Mouse (Mus musculus) olfactory bulb, adult 2 months (tissue): ENCODE results near the gene Grn.
A peak's percentile ranks its signal among the peaks of the same experiment; 100 is the strongest.

Experiments used
- CTCF ChIP-seq: fragments of 200-500 bp; IDR thresholded peaks from 2 replicates; pipeline ENCODE4 v1.5.1; 2012; ENCODE audit warnings: low read depth, mild to moderate bottlenecking, low read length, moderate library complexity; ENCODE audit not compliant: insufficient read depth
- POLR2A ChIP-seq: fragments of 200-500 bp; IDR thresholded peaks from 2 replicates; pipeline ENCODE4 v1.6.1; 2012; ENCODE audit warnings: mild to moderate bottlenecking, low read depth, low read length, moderate library complexity; ENCODE audit not compliant: insufficient read depth

DNA sequence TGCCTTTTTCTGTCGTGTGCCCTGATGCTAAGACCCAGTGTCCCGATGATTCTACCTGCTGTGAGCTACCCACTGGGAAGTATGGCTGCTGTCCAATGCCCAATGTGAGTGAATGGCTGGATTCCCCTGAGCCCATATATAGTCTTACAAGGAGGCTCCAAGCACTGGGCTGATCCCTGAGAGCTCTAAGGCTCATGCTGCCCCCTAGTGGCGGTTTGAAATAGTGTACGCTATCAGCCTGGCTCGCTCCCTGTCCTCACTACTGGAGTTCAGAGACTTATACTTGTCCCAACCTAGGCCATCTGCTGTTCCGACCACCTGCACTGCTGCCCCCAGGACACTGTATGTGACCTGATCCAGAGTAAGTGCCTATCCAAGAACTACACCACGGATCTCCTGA is 4.3 kb downstream of the Grn start:
- TF ChIP-seq POLR2A (no peak), CTCF (peak; percentile 49)
